Mouse (Mus musculus): ENCODE results near the gene Paxip1. TPM values are rescaled to one million over a fixed set of nuclear protein-coding genes. Genes with fewer than 3 reads are reported as not detected.

The Paxip1 gene
- total and polyA plus RNA-seq, 3 experiments = 59.2 to 480 (median 151) TPM

- H3K9me3 ChIP-seq (replicated peaks; ENCODE audit: insufficient read depth, low read length) = no peaks in the 10 kb centered on the region
- peaks cover 2 to 21% of the 10 kb centered on the region in 2 experiments; a peak in 2 of 4 replicates for H3K4me1 ChIP-seq (ENCODE audit: control insufficient read depth in 1 of 2, insufficient read depth in 2 of 2, low read length in 2 of 2)
- peaks cover 31% of the 10 kb centered on the region for H3K79me2 ChIP-seq (ENCODE audit: control insufficient read depth, insufficient read depth, low read length, poor library complexity)
- H3K27me3 ChIP-seq (ENCODE audit: control insufficient read depth in 1 of 2, insufficient read depth in 2 of 2, low read length in 2 of 2) = 0 out of 4 replicates have a peak, but pooled peaks cover 0 to 1% of the 10 kb centered on the region in 2 experiments
- no peak overlapping the region for H3K27ac ChIP-seq (ENCODE audit: control insufficient read depth, low read depth, low read length)
- H3K36me3 ChIP-seq (ENCODE audit: control insufficient read depth in 1 of 2, insufficient read depth in 2 of 2, low read length in 2 of 2) = peaks cover 1 to 23% of the 10 kb centered on the region in 2 experiments; a peak in 3 of 4 replicates
- no peak overlapping the region for H3K4me3 ChIP-seq (ENCODE audit: control insufficient read depth in 1 of 2, insufficient read depth in 1 of 2, low read depth in 2 of 2, low read length in 2 of 2)
- no peak overlapping the region for H3K9ac ChIP-seq (ENCODE audit: control insufficient read depth, low read depth, low read length, poor library complexity, severe bottlenecking)
- peak; percentile 90 for DNase-seq (ENCODE audit: low read depth, low spot score)
- TF ChIP-seq TCF12 (IDR thresholded peaks at IDR 0.05; ENCODE audit: low read depth, low read length) (peak; percentile 34; the same call in 1 of the 2 replicates), BHLHE40 (IDR thresholded peaks at IDR 0.05; ENCODE audit: borderline replicate concordance, low read depth, low read length) (peak; percentile 82; the same call in 1 of the 2 replicates), EP300 (IDR thresholded peaks at IDR 0.05; ENCODE audit: low read depth in 1 of 2, low read length in 2 of 2) (peak in 1 of 2 experiments; percentile 44; a peak in 1 of 4 replicates), ZMIZ1 (IDR thresholded peaks at IDR 0.05; ENCODE audit: low read depth, low read length) (no peak), E2F4 (IDR thresholded peaks at IDR 0.05; ENCODE audit: borderline replicate concordance, low read depth, low read length) (no peak), USF2 (IDR thresholded peaks at IDR 0.05; ENCODE audit: borderline replicate concordance in 1 of 2, insufficient read depth in 1 of 2, low read depth in 1 of 2, low read length in 2 of 2) (no peak), GABPA (IDR thresholded peaks at IDR 0.05; ENCODE audit: low read depth, low read length) (no peak), NELFE (IDR thresholded peaks at IDR 0.05; ENCODE audit: low read depth, low read length) (no peak), POLR2AphosphoS2 (IDR thresholded peaks at IDR 0.05; ENCODE audit: low read length) (no peak), RAD21 (IDR thresholded peaks at IDR 0.05; ENCODE audit: low read depth, low read length) (peak; percentile 51), KAT2A (conservative IDR thresholded peaks at IDR 0.05; ENCODE audit: low read depth, low read length) (no peak), HCFC1 (IDR thresholded peaks at IDR 0.05; ENCODE audit: low read depth, low read length) (peak; percentile 56; the same call in 1 of the 2 replicates), ELF1 (IDR thresholded peaks at IDR 0.05; ENCODE audit: low read depth, low read length) (no peak), MAZ (IDR thresholded peaks at IDR 0.05; ENCODE audit: low read depth, low read length) (no peak), TAL1 (IDR thresholded peaks at IDR 0.05; ENCODE audit: low read length) (no peak), ZKSCAN1 (IDR thresholded peaks at IDR 0.05; ENCODE audit: low read depth, low read length) (no peak), MYB (IDR thresholded peaks at IDR 0.05; ENCODE audit: low read depth, low read length) (no peak), MYC (IDR thresholded peaks at IDR 0.05; ENCODE audit: low read depth, low read length) (0 out of 2 replicates have a peak, but pooled peaks have one; percentile 59), CTCF (IDR thresholded peaks at IDR 0.05 in 2 of 3, conservative IDR thresholded peaks at IDR 0.05 in 1 of 3; ENCODE audit: control insufficient read depth in 1 of 3, insufficient read depth in 1 of 3, low read depth in 2 of 3, low read length in 3 of 3, poor library complexity in 1 of 3, severe bottlenecking in 1 of 3) (peak; percentile 88 to 96 (median 94)), ZC3H11A (IDR thresholded peaks at IDR 0.05; ENCODE audit: low read depth, low read length) (peak; percentile 20; the same call in 1 of the 2 replicates), MXI1 (IDR thresholded peaks at IDR 0.05; ENCODE audit: low read depth, low read length) (peak; percentile 70), NRF1 (IDR thresholded peaks at IDR 0.05; ENCODE audit: insufficient read depth, low read depth, low read length, poor library complexity, severe bottlenecking) (no peak), CHD2 (IDR thresholded peaks at IDR 0.05; ENCODE audit: low read length) (peak; percentile 84), MEF2A (IDR thresholded peaks at IDR 0.05; ENCODE audit: extremely low read depth, insufficient replicate concordance, low read depth, low read length, poor library complexity, severe bottlenecking) (no peak), RCOR1 (IDR thresholded peaks at IDR 0.05; ENCODE audit: low read depth, low read length) (0 out of 2 replicates have a peak, but pooled peaks have one; percentile 24), POLR2AphosphoS5 (IDR thresholded peaks at IDR 0.05; ENCODE audit: borderline replicate concordance, low read depth, low read length) (no peak), CHD1 (IDR thresholded peaks at IDR 0.05; ENCODE audit: low read depth, low read length) (no peak), UBTF (IDR thresholded peaks at IDR 0.05; ENCODE audit: borderline replicate concordance, insufficient read depth, low read depth, low read length) (no peak), MAX (IDR thresholded peaks at IDR 0.05; ENCODE audit: low read length) (peak; percentile 56; the same call in 1 of the 2 replicates), SIN3A (IDR thresholded peaks at IDR 0.05; ENCODE audit: low read length) (peak; percentile 65; the same call in 1 of the 2 replicates), JUND (IDR thresholded peaks at IDR 0.05; ENCODE audit: low read depth, low read length) (peak; percentile 61; the same call in 1 of the 2 replicates), TBP (IDR thresholded peaks at IDR 0.05; ENCODE audit: low read depth, low read length) (0 out of 2 replicates have a peak, but pooled peaks have one; percentile 19), SMC3 (IDR thresholded peaks at IDR 0.05; ENCODE audit: low read depth, low read length) (peak; percentile 83), ZNF384 (IDR thresholded peaks at IDR 0.05; ENCODE audit: low read depth, low read length) (no peak), POLR2A (IDR thresholded peaks at IDR 0.05; ENCODE audit: control insufficient read depth in 1 of 2, insufficient read depth in 1 of 2, low read depth in 1 of 2, low read length in 2 of 2, poor library complexity in 1 of 2) (no peak), GATA1 (IDR thresholded peaks at IDR 0.05; ENCODE audit: low read depth, low read length) (no peak), ETS1 (IDR thresholded peaks at IDR 0.05; ENCODE audit: low read depth, low read length) (peak; percentile 40; the same call in 1 of the 2 replicates)
These were observed 2.4 kb upstream of the Paxip1 start for GRCm38 (mm10) chr5:27793923-27794322.
